Mouse (Mus musculus): Measurements from ENCODE around the gene Krt36.
A peak's percentile ranks its signal among the peaks of the same experiment; 100 is the strongest.

The Krt36 gene

GRCm38 (mm10) chr11:100088378-100089025 lies 16.9 kb downstream of the Krt36 start:
- DNase-seq (ENCODE audit: low spot score) = no peak

- no peak for DNase-seq (ENCODE audit: low spot score)
These were observed 17.6 kb downstream of the Krt36 start, which contains the start of gene Krt32 for GRCm38 (mm10) chr11:100087861-100088260. Gene Krt32, minus strand, starts transcription at chr11:100088226.

GRCm38 (mm10) chr11:100073873-100074272 lies 31.6 kb downstream of the Krt36 start:
- DNase-seq (ENCODE audit: low spot score) = no peak

- DNase-seq (ENCODE audit: low spot score) = no peak
These were observed 38.0 kb downstream of the Krt36 start for GRCm38 (mm10) chr11:100067293-100068036.

- DNase-seq (ENCODE audit: low spot score) = no peak
These were observed 39.0 kb downstream of the Krt36 start for GRCm38 (mm10) chr11:100066236-100067010.

- peak; percentile 35 for DNase-seq (ENCODE audit: low spot score)
These were observed 46.6 kb downstream of the Krt36 start for GRCm38 (mm10) chr11:100058875-100059274.

GRCm38 (mm10) chr11:100055686-100056655 lies 49.5 kb downstream of the Krt36 start:
- no peak for DNase-seq (ENCODE audit: low spot score)

Data from embryo, embryonic 10 days (tissue).